Mouse (Mus musculus) CH12.LX (cell line): Measurements from ENCODE around the gene Flt1. TPM values are rescaled to one million over a fixed set of nuclear protein-coding genes. Genes with fewer than 3 reads are reported as not detected.

Source experiments
- DNase-seq: peaks from one replicate; pipeline ENCODE4 v3.0.0-alpha.2; 2013; ENCODE audit errors: extremely low read depth
- H3K27ac ChIP-seq: 2 replicates; pipeline ENCODE4 v1.5.1; 2012; ENCODE audit warnings: low read depth, mild to moderate bottlenecking, control low read depth, moderate library complexity; ENCODE audit not compliant: insufficient read depth
- H3K27me3 ChIP-seq: replicated peaks from 2 replicates; pipeline ENCODE3; 2012; ENCODE audit warnings: inconsistent platforms
- H3K36me3 ChIP-seq, 2 experiments: replicated peaks in 1 of 2; 2 replicates each; pipeline versions ENCODE3 to v1.6.1; 2012; ENCODE audit warnings: inconsistent platforms in 1 of 2, low read length in 1 of 2, mild to moderate bottlenecking in 1 of 2, mixed read lengths in 1 of 2, moderate library complexity in 1 of 2; ENCODE audit not compliant: control insufficient read depth in 1 of 2, insufficient read depth in 1 of 2
- H3K4me1 ChIP-seq, 2 experiments: 2 replicates each; pipeline ENCODE4 v1.6.1; 2012; ENCODE audit warnings: inconsistent platforms in 1 of 2, moderate library complexity in 1 of 2; ENCODE audit not compliant: insufficient read depth in 2 of 2, control insufficient read depth in 1 of 2
- H3K4me2 ChIP-seq: 2 replicates; pipeline ENCODE4 v1.6.1; 2012; ENCODE audit warnings: low read depth, mild to moderate bottlenecking, control low read depth; ENCODE audit not compliant: poor library complexity, insufficient read depth, severe bottlenecking
- H3K4me3 ChIP-seq, 3 experiments: fragments of 150-350 bp in 1 of 3; sonication (generic) in 1 of 3; replicated peaks in 1 of 3; 2 replicates each; pipeline versions ENCODE3 to v1.5.1; 2011 to 2012; ENCODE audit warnings: low read depth in 2 of 3, low read length in 2 of 3, mild to moderate bottlenecking in 2 of 3, moderate library complexity in 2 of 3, control low read depth in 1 of 3, improper control_type of control experiment in 1 of 3, inconsistent platforms in 1 of 3, mixed read lengths in 1 of 3; ENCODE audit not compliant: poor library complexity in 1 of 3
- H3K79me2 ChIP-seq: replicated peaks from 2 replicates; pipeline ENCODE4 v1.6.1; 2012; ENCODE audit warnings: mild to moderate bottlenecking, moderate library complexity; ENCODE audit not compliant: control insufficient read depth, poor library complexity, insufficient read depth, severe bottlenecking; ENCODE audit errors: extremely low read depth
- H3K9ac ChIP-seq: 2 replicates; pipeline ENCODE4 v1.6.1; 2012; ENCODE audit warnings: low read depth, mild to moderate bottlenecking, control low read depth, moderate library complexity; ENCODE audit not compliant: insufficient read depth
- H3K9me3 ChIP-seq: replicated peaks from 2 replicates; pipeline ENCODE3; 2012; ENCODE audit warnings: low read length, inconsistent platforms, mixed read lengths
- GABPA ChIP-seq: IDR thresholded peaks from 2 replicates; pipeline ENCODE4 v1.6.1; 2012; ENCODE audit warnings: low read depth, low read length, improper control_type of control experiment, inconsistent platforms; ENCODE audit not compliant: insufficient replicate concordance
- HCFC1 ChIP-seq: IDR thresholded peaks from 2 replicates; pipeline ENCODE4 v1.6.1; 2012; ENCODE audit warnings: low read depth, mild to moderate bottlenecking, inconsistent platforms, low read length, improper control_type of control experiment
- JUND ChIP-seq: conservative IDR thresholded peaks from 2 replicates; pipeline ENCODE4 v1.6.1; 2011; ENCODE audit warnings: low read depth, low read length, improper control_type of control experiment
- MAFK ChIP-seq: IDR thresholded peaks from 2 replicates; pipeline ENCODE4 v1.6.1; 2011; ENCODE audit warnings: low read length, improper control_type of control experiment; ENCODE audit not compliant: insufficient replicate concordance
- MAX ChIP-seq: IDR thresholded peaks from 2 replicates; pipeline ENCODE4 v1.6.1; 2011; ENCODE audit warnings: low read length, improper control_type of control experiment
- MXI1 ChIP-seq: IDR thresholded peaks from 2 replicates; pipeline ENCODE4 v1.6.1; 2011; ENCODE audit warnings: mild to moderate bottlenecking, low read depth, low read length, improper control_type of control experiment
- MYC ChIP-seq: IDR thresholded peaks from 2 replicates; pipeline ENCODE4 v1.6.1; 2011; ENCODE audit warnings: low read depth, mild to moderate bottlenecking, improper control_type of control experiment, low read length
- NELFE ChIP-seq: IDR thresholded peaks from 2 replicates; pipeline ENCODE4 v1.6.1; 2011; ENCODE audit warnings: low read depth, low read length, improper control_type of control experiment
- PAX5 ChIP-seq: IDR thresholded peaks from 2 replicates; pipeline ENCODE4 v1.6.1; 2012; ENCODE audit warnings: low read length, inconsistent platforms, mixed read lengths
- POLR2AphosphoS2 ChIP-seq: IDR thresholded peaks from 2 replicates; pipeline ENCODE4 v1.6.1; 2011; ENCODE audit warnings: low read depth, low read length, improper control_type of control experiment
- USF2 ChIP-seq: conservative IDR thresholded peaks from 2 replicates; pipeline ENCODE4 v1.6.1; 2011; ENCODE audit warnings: low read depth, low read length, improper control_type of control experiment
- dilution Hi-C: fragments of 300-500 bp; cut with MboI; formaldehyde crosslinking; loops from 2 replicates; pipeline ENCODE4 v1.14.3; 2020; ENCODE audit warnings: low sequenced_read_pairs; ENCODE audit not compliant: extremely low pct_unique_long_range_greater_than_20kb, extremely low pct_ligation_motif_present
- in situ Hi-C: fragments of 300-500 bp; cut with MboI; formaldehyde crosslinking; loops from 3 replicates; pipeline ENCODE4 v1.14.3; 2019; ENCODE audit warnings: low sequenced_read_pairs, low pct_ligation_motif_present, low pct_unique_long_range_greater_than_20kb, mixed read lengths
- polyA plus RNA-seq: library from polyadenylated mRNA; unstranded; fragments of >175 nt; gene quantifications from 2 replicates; pipeline ENCODE4 v1.2.1, GENCODE M21; 2012; ENCODE audit warnings: low read depth; ENCODE audit not compliant: insufficient read length
- total RNA-seq, 2 experiments: library from RNA; depleted of rRNA; stranded (reverse); fragments of 300-350 nt in 1 of 2; fragments of >200 nt in 1 of 2; gene quantifications; 2 replicates each; pipeline ENCODE4 v1.2.3; 2012 to 2014

The Flt1 gene
- total and polyA plus RNA-seq, 3 experiments: 0.27 to 0.94 (median 0.47) TPM

GRCm38 (mm10) chr5:147606751-147607150 lies 119.1 kb downstream of the Flt1 start:
- dilution Hi-C loops: no loop called here
- TF ChIP-seq HCFC1 (no peak), GABPA (no peak)

GRCm38 (mm10) chr5:147601460-147602360 lies 124.1 kb downstream of the Flt1 start:
- H3K27ac ChIP-seq: no peak overlapping the region
- dilution Hi-C loops: no loop called here
- no peaks in the 10 kb centered on the region; a peak in 1 of 4 replicates for H3K4me1 ChIP-seq
- H3K79me2 ChIP-seq: no peaks in the 10 kb centered on the region
- TF ChIP-seq USF2 (no peak), POLR2AphosphoS2 (no peak), MAFK (no peak), NELFE (no peak), PAX5 (no peak), HCFC1 (no peak), MYC (no peak), MAX (no peak), JUND (no peak)
- TF ChIP-seq, all 38 proteins: peak for 0
- Histone ChIP-seq H3K4me3 (no peak overlapping the region), H3K27me3 (no peaks in the 10 kb centered on the region), H3K36me3 (no peaks in the 10 kb centered on the region), H3K9me3 (no peaks in the 10 kb centered on the region), H3K4me2 (no peak overlapping the region), H3K9ac (no peak overlapping the region)
- no peak for DNase-seq
- in situ Hi-C loops: loop anchor here (10.0 kb wide), 1 partner anchor 133 kb away; no protein-coding TSS in a partner anchor

More at GRCm38 (mm10) chr5:147606751-147607150, 119.1 kb downstream of the Flt1 start:
- H3K4me2 ChIP-seq: no peak overlapping the region
- no peaks in the 10 kb centered on the region for H3K4me1 ChIP-seq
- in situ Hi-C loops: loop anchor here (10.0 kb wide), 1 partner anchor 128 kb away; no protein-coding TSS in a partner anchor
- H3K79me2 ChIP-seq: no peaks in the 10 kb centered on the region
- no peaks in the 10 kb centered on the region for H3K9me3 ChIP-seq
- no peaks in the 10 kb centered on the region for H3K36me3 ChIP-seq
- no peak overlapping the region for H3K27ac ChIP-seq
- no peak for DNase-seq
- no peaks in the 10 kb centered on the region for H3K27me3 ChIP-seq
- no peak overlapping the region for H3K9ac ChIP-seq
- no peak overlapping the region for H3K4me3 ChIP-seq

GRCm38 (mm10) chr5:147597825-147598224 lies 128.0 kb downstream of the Flt1 start:
- Histone ChIP-seq H3K79me2 (no peaks in the 10 kb centered on the region), H3K36me3 (no peaks in the 10 kb centered on the region), H3K4me3 (no peak overlapping the region), H3K27me3 (no peaks in the 10 kb centered on the region), H3K27ac (no peak overlapping the region), H3K9ac (no peak overlapping the region), H3K9me3 (no peaks in the 10 kb centered on the region), H3K4me1 (no peaks in the 10 kb centered on the region; a peak in 1 of 4 replicates), H3K4me2 (no peak overlapping the region)
- in situ Hi-C loops (no loop called here), dilution Hi-C loops (no loop called here)
- no peak for DNase-seq
- TF ChIP-seq MXI1: no peak
